Mouse (Mus musculus) heart, postnatal 4 days (tissue): Measurements from ENCODE around the gene Bloc1s1. TPM values are rescaled to one million over a fixed set of nuclear protein-coding genes. Genes with fewer than 3 reads are reported as not detected.

Source experiments
- DNase-seq: peaks from one replicate; pipeline ENCODE4 v3.0.0; 2021
- total RNA-seq, 2 experiments: library from RNA; stranded (reverse); gene quantifications; 2 replicates each; pipeline ENCODE4 v1.2.3; 2021

Bloc1s1 gene
- total RNA-seq, result 100 to 1,000 TPM; 152 to 180 TPM

DNA sequence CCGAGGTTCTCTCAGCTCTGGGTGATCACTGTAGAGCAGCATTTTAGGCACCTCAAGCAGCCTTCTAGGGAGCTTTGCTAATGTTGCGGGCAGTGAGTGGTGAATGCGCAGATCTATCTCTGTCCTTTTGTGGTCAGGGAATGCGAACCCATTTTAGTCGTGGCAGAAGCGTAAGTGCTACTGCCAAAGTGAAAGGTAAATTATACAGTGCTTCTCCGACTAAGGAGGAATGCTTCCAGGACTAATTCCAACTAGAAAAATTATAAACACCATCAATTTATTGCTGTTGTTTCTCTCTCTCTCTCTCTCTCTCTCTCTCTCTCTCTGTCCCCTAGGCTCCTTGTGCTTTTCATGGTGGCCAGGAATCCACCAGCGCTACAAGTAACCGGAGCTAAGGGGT lies at the start of gene Bloc1s1:
Gene Bloc1s1, minus strand, starts transcription at position 101 of the 400 bp plus-strand sequence.
- no peak for DNase-seq

DNA sequence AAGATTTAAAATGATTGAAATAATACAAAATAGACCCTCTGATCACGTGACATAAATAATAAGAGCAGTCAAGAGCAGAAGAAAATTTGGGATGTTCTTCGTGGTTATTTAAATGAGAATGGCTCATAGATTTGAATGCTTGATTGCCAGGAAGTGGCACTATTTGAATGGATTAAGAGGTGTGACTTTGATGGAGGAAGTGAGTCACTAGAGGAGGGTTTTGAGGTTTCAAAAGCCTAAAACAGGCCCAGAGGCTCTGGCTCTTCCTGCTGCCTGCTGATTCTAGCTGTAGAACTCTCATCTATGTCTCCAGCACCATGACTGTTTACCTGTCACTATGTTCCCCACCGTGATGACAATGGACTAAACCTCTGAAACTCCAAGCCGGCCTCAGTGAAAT lies 49.0 kb upstream of the Bloc1s1 start:
- no peak for DNase-seq

DNA sequence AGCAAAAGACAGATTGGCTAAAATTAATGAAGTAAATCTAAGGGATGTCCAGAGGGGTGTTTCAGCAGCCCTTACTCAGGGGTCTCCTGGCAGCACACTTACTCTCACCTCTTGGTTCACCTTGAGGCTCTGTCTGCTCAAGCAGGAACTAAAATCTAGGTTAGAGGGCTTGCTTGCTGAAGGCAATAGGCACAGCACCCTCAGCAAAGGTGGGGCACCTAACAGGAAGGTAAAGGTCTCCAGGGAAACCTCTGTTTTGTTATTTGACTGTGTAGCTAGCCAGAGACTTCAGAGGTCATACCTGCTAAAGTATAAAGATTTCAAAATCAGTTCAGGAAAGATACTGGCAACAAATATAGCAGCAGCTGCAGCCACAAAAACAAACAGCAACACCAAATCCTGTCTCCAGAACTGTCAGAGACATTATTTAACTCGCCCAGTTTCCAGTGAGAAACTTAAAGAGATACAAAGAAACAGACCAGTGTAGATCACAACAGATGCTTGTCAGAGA lies 47.0 kb upstream of the Bloc1s1 start:
- no peak for DNase-seq

DNA sequence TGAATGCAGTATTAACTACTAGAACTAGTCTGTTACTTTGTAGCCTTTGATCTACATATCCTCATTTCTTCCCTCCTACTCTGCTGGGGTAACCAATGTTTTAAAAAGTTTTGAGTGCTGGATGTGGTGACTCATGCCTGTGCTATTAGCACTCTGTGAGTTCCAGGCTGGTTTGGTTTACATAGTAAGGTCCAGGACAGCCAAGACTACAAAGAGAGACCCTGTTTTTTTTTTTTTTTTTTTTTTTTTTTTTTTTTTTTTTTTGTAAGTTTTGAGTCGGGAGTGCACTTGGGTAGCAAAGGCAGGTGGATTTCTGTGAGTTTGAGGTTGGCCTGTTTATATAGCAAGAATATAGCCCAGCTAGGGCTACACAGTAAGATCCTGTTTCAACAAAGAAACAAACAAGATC lies 44.5 kb upstream of the Bloc1s1 start:
- no peak for DNase-seq

DNA sequence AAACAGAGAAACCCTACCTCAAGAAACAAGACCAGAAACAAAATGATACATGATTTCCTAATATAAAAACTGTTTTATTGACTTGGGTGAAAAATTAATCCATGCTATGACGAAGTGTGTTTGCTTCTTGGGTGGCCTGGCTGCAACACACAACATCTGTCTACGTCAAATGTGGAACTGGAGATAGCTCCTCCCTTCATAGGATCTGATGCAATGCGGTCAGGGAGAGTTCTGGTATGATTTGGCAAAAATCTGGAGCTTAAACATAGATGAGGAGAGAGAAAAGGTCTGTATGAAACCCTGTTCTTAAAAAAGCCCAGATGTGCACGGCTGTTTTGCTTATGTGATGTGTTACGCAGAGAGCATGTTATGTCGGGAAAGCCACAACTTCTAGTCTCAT lies 42.0 kb upstream of the Bloc1s1 start:
- DNase-seq, result no peak

DNA sequence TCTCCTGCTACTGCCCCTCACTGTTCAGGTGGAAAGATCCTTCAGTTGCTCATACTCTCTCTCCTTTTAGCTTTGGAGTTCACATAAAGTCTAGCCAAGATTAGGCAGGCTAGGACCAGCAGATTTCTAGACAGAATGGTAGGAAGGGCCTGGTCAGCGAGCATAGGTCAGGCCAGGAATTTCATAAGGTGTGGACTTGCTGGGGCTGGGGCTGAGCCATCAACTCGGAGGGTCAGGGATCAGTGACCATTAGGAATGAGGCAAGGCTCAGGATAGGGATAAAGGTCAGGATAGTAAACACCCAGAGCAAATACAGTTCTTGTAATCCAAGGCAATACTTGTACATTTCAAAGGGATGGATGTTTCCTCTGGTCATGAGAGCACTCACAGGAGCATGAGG lies 41.1 kb upstream of the Bloc1s1 start:
- no peak for DNase-seq

DNA sequence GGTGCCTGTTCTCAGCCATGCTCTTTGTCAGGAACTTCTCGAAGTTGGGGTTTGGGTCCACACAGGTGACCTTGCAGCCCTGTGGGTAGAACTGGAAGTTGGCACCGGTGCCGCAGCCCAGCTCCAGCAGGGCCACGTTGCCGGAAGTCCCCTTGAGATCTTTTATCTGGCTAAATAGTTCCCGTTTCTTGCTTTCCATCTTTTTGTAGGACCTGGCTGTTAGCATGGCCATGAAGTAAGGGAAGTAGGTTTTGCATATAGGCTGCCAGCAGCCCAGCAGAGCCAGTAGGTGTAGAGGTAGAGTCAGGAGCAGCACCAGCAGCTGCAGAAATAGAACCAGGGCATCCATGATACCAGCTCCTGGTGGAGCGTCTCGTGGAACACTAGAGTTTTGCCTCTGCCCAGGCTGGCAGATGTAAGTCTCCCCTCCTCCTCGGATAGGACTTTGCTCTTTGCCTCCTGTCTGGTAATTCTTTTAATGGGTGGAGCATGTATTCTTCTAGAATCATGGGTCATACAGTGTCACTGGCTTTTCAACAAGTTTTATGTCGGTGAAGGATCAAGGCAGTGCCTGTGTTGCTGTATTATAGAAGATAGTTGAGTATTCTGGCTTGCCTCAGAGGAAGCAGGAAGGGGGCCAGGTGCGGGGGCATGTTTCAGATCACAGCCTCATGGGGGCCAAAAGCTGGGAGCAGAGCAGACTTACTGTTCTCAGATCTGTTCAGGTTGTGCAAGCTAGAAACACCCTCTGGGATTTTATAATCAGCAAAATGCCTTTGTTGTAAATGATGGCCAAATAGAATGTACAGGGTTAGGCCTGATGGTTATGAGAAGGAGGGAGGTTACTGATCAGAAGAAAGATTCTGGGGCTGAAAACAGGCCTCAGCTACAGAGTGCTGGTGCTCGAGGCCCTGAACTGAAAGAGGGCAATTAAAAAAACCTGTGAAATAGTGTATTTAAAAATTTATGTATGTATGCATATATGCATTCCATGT lies 37.1 kb upstream of the Bloc1s1 start, which contains the start of gene Mettl7b:
Gene Mettl7b, minus strand, starts transcription at position 399 of the 995 bp plus-strand sequence.
- no peak for DNase-seq

DNA sequence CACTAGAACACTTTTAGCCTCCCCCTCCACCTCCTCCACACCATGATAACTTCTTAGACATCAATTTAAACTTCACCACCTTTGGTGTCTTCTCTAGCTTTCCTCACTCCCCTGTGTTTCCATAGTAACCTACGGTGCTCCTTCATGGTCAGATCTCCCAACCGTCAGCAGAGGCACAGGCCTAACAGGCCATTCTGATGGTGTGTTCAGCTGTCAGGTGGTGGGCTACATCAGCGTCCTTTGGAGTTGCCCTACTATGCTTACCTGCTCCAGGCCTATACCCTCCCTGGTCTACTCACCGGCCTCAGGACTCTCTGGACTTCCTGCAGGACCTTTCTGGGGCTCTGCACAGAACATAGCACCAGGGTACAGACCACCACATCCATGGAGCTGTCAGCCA lies 36.3 kb upstream of the Bloc1s1 start:
- DNase-seq, result no peak

DNA sequence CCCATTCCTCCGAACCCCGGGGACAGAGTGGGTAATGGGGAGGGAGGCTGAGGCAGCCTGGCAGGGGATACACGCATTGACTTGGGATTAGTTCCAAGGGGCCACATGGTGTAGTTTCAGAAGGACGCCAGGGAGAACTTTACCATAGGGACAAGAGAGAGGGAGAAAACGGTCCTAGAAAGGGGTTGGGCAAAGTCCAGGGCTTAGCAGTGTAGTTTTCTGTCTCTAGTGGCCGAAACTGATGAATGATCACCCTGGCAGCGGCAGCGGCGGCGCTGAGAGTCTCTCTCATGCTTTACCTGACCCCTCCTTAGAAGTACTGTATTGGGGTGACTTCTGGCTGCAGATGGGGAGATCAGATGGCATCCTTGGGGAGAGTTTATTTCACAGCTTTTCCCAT lies 34.5 kb upstream of the Bloc1s1 start:
- DNase-seq, result no peak

DNA sequence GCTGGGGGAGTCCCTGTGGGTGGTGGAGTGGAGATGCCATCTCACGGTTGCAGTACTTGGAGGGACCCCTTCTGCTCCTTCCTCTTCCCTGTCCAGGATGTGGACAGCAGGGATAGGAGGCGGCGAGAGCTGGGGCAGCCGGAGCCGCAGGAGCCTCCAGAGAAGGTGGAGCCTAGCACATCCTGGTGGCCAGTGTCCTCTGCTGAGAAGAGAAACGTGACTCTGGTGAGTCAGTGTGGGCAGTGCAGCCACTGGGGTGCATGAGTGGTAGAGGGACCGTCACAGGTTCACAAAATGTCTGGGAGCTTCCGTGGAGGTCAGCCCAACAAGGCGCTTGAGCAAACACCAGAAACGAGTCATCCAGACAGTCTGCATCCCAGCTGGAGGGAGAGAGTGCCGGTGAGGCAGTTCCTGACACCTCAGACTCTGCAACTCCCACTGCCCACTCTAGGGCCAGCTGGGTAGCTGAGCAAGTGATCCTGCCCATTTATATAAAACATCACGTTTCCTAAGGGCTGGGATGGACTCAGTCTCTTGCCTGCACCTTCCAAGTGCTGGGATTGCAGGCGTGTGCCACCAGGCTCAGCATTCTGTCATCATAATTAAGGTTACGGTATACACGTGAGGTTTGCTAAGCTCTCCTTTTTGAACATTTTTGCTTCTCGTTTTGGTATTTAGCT lies 26.5 kb upstream of the Bloc1s1 start:
- DNase-seq, result no peak

DNA sequence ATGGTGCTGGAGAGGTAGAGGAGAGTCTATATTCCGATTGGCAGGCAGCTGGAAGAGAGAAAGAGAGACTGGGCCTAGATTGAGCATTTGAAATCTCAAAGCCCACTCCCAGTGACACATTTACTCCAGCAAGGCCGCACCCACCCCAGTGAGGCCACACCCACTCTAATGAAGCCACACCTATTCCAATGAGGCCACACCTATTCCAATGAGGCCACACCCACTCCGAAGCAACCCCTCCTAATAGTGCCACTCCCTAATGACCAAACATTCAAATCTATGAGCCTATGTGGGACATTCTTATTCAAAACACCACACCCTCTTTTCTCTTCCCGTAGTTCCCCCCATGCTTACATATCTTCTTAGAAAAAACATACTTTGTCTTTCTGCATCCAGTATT lies 23.7 kb upstream of the Bloc1s1 start:
- DNase-seq, result no peak

DNA sequence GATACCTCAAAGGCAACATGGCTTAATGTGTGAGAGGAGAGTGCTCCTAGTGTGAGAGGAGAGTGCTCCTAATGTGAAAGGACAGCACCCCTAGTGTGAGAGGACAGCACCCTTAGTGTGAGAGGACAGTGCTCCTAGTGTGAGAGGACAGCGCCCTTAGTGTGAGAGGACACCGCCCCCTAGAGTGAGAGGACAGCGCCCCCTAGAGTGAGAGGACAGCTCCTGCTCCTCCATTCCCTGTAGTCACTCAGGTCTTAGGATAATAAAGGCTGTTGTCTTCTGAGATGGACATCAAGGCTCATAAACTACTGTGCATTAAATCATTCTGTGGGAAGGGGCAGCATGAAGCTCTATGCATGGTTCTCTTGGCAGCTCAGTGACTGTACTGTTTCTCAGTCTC lies 21.8 kb upstream of the Bloc1s1 start:
- peak; percentile 77 for DNase-seq

DNA sequence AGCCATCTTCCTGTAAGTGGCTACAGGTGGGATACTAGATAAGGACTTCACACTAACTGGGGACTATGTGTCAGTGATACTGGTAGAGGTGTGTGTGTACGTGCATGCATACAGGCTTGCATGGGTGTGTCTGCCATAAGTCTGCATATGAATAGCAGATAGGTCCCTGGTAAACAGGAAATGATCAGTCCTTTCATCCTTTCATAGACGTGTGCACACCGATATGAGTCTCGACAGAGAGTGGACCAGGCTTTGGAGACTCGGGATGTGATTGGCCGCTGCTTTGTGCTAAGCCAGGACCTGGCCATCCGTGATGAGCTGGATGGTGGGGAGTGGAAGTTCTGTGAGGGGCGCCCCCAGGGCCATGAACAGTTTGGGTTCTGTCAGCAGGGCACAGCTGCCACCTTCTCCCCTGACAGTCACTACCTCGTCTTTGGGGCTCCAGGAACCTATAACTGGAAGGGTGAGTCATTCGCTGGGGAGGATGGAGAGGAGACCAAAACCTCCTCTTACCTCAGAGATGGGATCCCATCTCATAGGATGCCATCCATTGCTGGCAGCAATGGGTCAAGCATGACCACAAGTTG lies 16.7 kb upstream of the Bloc1s1 start:
- no peak for DNase-seq

DNA sequence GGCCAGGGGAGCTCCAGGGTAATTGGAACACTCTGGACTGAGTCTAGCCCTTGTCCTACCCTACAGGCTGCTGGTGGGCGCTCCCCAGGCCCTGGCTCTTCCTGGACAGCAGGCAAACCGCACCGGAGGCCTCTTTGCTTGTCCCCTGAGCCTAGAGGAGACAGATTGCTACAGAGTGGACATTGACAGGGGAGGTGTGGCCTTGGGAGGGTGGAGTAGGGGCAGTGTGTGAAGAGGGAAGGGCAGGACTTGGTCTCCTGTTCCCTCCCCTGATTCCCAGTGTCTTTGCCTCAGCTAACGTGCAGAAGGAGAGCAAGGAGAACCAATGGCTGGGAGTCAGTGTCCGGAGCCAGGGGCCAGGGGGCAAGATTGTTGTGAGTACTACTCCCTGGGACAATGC lies 15.1 kb upstream of the Bloc1s1 start:
- peak; percentile 30 for DNase-seq

DNA sequence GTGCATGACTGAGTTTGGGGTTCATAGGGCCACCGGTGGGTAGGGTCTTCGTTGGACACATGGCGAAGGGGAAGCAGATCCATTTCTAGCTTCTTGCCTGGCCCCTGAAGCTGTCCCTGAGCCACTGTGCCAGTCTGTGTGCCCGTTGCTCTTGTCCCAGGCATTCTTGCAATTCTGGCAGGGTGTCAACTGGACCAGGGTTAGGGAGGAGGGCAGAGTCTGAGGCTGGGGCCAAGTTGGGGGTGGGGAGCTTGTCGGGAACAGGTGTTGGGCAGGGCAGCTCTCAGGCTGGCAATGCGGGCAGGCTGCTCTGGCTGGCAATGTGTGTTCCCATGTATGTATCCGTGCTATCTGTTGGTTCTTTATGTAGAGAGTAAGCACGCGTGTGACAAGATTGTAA lies 14.6 kb upstream of the Bloc1s1 start:
- DNase-seq, result peak; percentile 92

DNA sequence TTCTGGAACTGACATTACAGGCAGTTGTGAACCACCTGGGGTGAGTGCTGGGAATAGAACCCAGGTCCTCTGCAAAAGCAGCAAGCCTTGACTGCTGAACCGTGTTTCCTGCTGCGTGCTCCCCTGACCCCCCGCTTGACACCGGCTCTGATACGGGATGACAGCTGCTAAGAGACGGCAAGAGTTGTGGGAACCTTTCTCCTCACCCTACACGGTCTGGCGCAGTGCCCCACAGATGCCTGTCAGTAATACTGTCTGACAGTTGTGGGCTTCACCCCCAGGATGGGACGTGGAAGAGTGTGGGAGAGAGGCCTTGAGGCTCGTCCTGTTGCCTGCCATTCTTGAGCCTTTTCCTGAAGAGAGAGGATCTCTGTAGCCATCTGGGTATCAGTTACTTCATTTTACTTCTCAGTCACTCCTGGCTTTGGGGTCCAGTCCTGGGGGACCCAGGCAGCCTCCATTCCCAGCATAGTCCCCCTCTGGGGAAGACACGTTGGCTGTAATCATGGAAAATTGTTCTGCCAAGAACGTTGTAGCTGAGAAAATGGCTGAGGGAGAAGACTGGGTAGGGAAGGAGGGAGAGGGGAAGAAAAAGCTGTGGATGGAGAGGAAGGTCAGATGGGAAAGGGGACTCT lies 14.0 kb upstream of the Bloc1s1 start:
- peak; percentile 51 for DNase-seq

DNA sequence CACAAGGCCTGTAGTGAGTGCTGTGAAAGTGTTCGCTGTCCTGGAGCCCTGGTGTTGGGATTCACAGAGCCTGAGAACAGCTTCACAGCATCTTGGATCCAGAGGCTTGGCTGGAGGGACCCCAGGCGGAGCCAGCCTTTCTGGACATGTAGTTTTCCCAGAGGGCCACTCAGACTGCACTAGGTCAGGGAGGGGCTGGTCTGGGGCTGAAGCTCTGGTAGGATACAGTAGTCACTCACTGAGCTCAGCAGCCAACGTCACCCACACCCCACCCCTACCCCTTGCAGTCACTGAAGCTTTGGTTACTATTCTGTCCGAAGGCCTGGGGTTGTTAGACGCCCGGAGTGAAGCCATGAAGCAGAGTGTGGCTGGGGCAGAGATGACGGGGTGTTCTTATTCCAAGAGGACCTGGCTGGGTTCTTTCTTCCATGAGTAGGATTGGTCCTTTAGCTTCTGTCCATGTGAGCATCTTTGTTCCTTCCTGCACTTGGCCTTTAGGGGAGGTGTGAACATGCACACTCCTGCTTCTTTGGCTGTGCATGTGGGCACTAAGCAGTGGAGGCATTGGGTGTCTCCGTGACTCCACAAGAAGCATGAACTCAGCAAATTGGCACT lies 12.1 kb upstream of the Bloc1s1 start:
- DNase-seq, result peak; percentile 53

DNA sequence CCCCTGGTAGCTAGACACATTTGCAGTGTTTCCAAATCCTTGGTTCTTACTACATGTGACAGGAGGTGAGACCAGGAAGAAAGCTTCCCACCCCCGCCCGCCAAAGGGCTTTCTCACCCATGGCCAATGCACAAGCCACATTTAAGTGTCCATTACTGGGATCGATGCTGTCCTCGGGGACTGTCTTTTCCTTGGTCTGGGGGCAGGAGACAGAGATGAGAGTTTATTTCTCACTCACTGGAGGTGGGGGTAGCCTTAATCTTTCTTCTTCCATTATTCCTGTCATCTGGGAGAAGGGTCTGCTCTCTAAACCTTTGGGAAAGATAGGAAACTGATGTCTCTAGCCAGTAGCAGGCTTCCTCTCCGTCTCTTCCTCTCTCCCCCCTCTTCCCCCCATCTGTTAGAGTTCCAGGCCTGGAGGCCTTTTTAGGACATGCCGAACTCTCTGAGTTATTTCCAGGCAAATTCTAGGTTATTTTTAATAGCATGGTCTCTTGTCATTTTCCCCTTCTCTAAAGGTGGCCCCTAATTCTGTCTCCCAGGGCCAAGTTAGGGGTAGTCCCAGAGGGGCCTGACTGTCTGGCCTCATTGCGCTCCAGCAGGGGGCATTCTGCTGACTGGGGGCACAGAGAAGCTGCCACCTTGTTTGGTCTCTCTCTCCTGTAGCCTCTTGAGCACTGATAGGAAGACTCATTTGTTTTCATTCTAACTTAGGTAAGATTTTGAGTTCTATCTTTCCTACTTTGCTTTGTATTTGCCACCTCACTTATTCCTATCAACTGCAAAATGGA lies 11.4 kb upstream of the Bloc1s1 start:
- DNase-seq, result no peak

DNA sequence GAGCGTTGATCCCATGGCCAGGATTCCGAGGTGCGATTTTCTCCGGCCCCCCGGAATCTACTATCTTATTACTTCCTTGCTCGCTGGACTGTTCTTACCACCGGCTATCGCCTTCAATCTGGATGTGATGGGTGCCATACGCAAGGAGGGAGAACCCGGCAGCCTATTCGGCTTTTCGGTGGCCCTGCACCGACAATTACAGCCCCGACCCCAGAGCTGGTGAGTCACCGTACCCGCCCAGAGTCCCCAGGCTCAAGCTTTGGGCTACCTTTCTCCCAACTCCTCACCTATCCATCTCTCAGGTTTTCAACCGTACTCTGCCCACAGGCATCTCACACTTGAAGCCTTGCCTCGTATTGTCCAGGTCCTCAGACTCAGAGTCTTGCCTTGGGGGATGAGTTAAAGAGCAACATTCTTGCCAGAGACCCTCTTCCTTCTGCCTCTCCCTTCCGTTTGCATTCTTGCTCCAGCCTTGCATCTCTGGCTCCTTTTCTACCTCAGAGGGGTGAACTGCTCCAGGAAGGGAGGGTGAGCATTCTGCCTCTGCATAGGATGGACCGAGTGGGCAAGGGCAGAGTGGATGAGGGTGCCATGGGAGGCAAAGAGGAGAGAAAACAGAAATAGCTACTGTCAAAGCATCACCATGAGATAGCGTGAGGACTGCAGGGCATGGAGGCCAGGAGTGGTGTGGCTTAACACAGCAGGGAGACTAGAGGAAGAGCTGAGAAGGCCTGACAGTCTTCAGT lies 10.3 kb upstream of the Bloc1s1 start:
- no peak for DNase-seq

DNA sequence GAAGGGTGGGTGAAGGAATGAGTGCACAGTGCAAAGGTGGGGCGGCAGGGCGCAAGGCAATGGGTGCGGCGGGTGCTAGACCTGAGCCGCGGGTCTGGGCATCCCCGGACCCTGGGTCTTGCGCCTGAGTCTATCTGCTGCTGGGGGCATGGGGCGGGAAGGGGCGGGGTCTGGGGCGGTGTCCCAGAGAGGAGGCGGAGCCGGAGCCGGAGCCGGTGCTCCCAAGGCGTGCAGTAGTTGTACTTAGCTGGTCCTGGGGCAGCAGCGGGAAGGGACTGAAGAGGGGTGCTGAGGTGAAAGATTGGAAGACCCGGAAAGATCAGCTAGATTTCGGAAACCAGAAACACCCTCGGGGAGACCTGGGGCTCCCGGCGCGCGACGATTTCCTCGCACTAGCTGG lies 9.7 kb upstream of the Bloc1s1 start, which contains the start of gene Itga7:
Gene Itga7, plus strand, starts transcription at position 245 of the 400 bp plus-strand sequence.
- DNase-seq, result peak; percentile 60
